Mouse (Mus musculus): Measurements from ENCODE around the gene C130050O18Rik. TPM values are rescaled to one million over a fixed set of nuclear protein-coding genes. Genes with fewer than 3 reads are reported as not detected.

The C130050O18Rik gene
- total RNA-seq, 2 experiments from 2014 or later = 0.13 to 0.35 TPM

DNA sequence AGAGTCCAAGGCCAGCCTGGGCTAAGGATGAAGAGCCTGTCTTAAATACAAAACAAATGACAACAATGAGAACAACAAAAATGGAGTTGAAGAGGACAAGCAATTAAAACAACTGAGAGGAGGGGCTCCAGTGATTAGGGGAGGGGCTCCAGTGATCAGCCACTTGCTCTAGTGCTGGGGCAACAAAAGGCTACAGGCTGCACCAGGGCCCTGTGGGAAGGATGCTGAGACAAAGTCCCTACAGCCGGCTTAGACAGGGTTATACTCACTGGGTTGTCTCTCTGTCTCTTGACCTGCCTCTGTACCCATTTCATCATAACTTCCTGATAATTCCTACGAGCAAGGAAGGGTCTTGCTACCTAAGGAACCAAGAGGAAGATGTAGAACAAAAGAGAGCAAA is 13.0 kb downstream of the C130050O18Rik start:
- DNase-seq = no peak
- intact Hi-C loops (cut with DNase I) = no loop called here

GRCm38 (mm10) chr5:139418633-139419032 is 13.6 kb downstream of the C130050O18Rik start:
- no peak for DNase-seq
- intact Hi-C loops (cut with DNase I) = no loop called here

GRCm38 (mm10) chr5:139423026-139423865 is 18.2 kb downstream of the C130050O18Rik start, which contains the start of gene Gper1:
TSS of gene Gper1 (plus strand) at chr5:139423151.
- no peak for DNase-seq
- intact Hi-C loops (cut with DNase I) = no loop called here

DNA sequence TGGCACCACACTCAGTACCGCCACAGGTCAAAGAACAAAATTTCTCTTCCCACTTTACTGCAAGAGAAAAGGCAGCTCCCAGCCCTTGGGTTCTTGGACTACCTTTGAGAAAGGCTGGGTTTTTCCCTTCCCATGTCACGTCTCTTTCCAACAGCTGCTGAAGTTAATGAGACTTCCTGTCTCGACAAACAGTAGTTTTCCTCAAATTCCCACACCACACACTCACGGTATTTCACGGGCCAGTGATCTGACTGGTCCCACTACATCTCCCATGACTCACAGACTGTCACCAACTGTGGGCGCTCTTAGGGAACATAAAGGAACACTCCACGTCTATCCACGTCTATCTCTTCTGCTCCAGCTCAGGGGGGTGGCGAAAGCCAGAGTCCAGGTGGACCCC is 20.1 kb downstream of the C130050O18Rik start:
- DNase-seq = no peak
- intact Hi-C loops (cut with DNase I) = no loop called here

DNA sequence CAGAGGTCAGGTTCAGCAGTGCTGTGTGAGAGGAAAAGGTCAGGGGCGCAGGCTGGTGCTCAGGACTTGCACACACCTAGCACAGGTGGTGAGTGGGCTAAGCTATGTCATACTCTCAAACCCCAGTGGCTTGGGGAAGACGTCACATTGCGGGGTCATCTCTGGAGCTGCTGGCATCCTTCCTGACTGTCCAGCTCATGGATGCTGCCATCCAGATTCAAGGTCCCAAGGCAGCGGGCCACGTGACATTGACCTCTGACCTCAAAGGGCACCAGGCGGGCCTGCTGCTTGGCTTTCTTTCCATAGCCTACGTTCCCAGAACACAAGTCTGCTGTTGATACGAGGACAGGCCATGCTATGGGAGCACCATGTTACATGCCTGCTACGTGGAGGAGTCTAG is 21.9 kb downstream of the C130050O18Rik start:
- DNase-seq = no peak
- intact Hi-C loops (cut with DNase I) = no loop called here

GRCm38 (mm10) chr5:139427989-139428388 is 22.9 kb downstream of the C130050O18Rik start:
- intact Hi-C loops (cut with DNase I) = no loop called here
- DNase-seq = no peak

DNA sequence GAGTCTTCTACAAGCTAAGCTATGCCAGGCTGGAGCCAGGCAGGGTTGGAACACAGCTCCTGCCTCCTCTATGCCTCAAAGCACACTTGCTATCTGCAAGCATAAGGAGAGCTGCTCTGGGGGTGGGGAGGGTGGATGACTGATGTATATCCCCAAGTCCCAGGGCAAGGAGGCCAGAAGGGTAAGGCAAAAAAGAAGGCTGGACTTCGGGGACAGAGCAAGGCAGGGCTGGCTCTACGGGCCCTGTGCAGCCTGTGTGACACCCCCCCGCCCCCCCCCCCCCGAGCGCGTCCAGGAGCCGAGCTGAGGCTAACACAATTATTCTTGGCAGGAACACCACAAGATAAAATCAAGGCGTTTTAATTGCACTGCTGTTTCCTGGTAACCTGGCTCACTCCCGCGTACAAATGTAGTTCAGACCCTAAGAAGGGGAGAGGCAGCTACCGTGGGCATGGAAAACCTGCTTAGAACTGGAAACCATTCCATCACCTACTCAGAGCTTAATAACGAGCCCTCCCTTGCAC is 24.8 kb downstream of the C130050O18Rik start:
- intact Hi-C loops (cut with DNase I) = no loop called here
- no peak for DNase-seq

GRCm38 (mm10) chr5:139432333-139432732 is 27.3 kb downstream of the C130050O18Rik start:
- no peak for DNase-seq
- intact Hi-C loops (cut with DNase I) = no loop called here

DNA sequence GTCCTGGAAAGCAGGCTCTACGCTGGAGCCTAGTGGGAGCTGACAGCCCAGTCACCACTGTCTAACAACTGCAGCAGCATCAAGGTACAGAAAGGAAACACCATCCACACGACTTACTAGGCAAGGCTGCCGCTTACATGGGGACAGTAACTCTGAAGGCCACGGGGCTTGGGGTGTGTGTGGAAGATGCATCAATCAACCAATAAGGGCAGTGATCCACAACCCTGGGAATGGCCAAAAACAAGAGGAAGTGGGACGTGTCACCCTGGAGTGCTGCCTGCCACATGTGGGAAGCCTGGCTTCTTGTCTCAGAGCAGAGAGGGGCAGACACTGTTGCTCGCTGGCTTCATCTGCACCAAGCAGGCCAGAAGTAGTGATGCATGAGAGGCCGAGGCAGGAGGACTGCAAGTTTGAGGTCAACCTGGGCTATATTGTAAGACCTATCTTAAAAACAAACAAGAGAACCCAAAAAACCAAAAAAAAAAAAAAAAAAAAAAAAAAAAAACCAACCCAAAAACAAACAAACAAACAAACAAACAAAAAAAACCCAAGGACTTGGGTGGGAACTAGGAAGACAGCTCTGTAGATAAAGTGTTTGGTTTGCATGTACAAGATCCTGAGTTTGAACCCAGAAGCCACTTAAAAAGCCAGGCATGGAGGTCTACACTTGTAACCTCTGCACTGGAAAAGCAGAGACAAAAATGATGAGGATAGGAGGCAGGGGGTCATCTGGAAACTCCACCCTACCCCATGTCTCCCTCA is 27.8 kb downstream of the C130050O18Rik start:
- DNase-seq = no peak
- intact Hi-C loops (cut with DNase I) = no loop called here

DNA sequence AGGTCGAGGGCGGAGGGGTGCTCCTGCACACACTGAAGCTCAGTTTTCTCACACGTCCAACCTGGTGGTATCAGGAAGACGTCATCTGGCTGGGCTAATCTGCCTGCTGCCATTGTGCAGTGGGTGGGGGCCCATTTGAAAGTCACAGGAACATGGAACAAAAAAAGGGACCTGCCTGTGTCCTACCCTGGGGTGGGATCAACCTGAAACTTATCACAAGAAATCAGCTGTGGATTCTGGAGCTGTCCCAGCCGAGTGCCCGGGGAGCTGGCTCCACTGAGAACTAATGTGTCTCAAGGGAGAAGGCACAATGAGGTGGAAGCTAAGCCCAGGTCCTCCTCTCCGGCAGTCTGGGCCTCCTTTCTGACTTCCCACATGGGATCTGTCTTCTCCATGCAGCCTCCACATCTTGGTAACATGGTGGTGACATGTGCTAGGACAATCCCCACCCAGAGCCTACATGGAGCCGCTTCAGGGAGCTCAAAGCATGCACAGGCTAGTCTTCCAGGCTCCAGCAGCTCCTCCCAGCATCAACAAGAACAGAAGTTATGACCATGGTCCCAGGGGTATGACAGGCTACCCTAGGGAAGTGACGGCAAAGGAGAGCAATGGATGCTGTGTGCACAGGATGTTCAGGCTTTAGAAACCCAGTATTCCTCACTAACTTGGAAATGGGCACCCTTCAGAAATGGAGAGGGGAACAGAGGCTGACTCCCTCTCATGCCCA is 28.9 kb downstream of the C130050O18Rik start:
- intact Hi-C loops (cut with DNase I) = no loop called here
- no peak for DNase-seq

DNA sequence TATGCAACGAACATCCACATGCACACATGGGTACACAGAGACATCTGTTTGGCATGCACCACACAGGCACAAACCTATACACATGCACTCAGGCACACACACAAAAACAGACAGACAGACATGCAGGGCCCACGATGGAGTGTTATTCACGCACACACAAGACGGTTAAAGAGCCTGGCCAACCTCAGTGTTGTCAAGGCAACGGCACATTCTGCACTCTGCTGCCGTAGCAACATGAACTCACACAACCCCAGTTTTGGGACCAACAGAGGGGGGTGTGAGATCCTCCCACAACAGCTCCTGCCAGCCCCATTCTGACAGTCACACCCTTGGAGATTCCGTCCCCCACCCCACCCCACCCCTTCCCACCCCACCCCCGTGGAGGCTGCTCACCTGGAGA is 29.9 kb downstream of the C130050O18Rik start:
- DNase-seq = no peak
- intact Hi-C loops (cut with DNase I) = no loop called here

DNA sequence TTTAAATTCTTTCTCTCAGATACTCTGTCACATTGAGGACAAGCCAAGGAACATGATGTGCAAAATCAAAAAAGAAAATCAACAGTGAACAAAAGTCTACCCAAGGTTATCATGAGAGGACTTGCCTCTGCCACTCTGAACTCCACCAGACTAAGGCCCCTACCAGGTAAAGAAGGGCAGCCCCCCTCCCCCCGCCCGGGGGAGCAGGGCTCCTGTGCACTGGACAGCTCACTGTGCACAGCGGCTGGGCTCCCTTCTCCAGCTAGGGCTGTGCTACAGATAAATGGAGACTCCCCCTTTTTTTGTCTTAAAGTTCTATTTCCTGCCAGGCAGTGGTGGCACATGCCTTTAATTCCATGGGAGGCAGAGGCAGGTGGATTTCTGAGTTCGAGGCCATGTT is 32.7 kb downstream of the C130050O18Rik start:
- no peak for DNase-seq
- intact Hi-C loops (cut with DNase I) = no loop called here

DNA sequence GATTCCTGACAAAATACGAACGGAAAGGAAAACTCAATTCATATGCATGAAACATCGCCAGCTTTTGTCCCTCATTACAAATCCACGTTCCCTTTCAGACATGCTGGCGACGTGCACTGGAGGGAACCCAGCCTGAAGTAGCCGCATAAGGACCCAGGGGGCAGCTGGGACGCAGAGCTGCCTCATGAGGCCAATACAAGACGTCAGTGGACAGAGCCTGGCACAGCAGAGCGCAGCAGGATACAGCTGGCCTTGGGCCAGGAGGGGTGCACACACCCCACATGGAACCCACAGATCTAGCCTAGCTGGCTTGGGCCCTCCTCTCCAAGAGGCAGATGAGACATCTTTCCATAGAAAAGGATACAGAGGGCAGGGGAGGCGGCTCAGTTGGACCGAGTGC is 33.4 kb downstream of the C130050O18Rik start:
- no peak for DNase-seq
- intact Hi-C loops (cut with DNase I) = no loop called here

DNA sequence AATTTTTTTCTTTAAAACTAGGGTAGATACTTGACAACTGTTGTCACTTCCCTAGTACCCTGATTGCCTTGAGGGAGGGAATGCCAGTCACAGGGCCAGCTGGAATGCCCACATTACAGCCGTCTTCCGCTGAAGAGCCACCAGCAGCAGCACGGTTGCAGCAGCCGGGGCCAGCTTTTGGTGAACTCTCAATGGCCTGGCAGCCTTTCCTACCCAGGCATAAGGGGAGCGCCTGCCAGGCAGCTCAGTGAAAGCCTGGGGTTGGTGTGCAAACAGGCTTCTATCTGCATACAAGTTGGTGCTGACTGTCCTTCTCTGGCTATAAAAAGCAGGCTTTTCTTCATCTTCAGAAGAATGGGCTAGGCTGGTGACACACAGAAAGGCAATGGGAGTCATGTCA is 35.4 kb downstream of the C130050O18Rik start:
- intact Hi-C loops (cut with DNase I) = loop anchor here (5.0 kb wide), 1 partner anchor 628 kb away; no protein-coding TSS in a partner anchor
- DNase-seq = no peak

GRCm38 (mm10) chr5:139440926-139441725 is 36.0 kb downstream of the C130050O18Rik start:
- intact Hi-C loops (cut with DNase I) = loop anchor here (5.0 kb wide), 1 partner anchor 629 kb away; no protein-coding TSS in a partner anchor
- no peak for DNase-seq

DNA sequence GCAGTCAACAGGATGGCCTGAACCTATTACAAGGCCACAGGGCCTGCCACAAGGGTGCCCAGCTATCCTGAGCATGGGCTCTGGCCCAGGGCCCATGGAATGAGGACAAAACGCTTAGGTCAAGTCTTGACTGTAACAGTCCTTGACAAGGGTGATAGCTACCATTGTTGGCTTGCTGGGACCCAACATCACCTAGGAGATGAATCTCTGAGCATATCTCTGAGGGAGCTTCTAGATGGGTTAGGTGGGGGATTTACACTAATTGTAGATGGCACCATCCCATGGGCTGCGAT is 36.6 kb downstream of the C130050O18Rik start:
- intact Hi-C loops (cut with DNase I) = loop anchor here (5.0 kb wide), 1 partner anchor 629 kb away; no protein-coding TSS in a partner anchor
- DNase-seq = no peak

GRCm38 (mm10) chr5:139442428-139442827 is 37.3 kb downstream of the C130050O18Rik start:
- intact Hi-C loops (cut with DNase I) = loop anchor here (5.0 kb wide), 1 partner anchor 630 kb away; no protein-coding TSS in a partner anchor
- DNase-seq = no peak

- intact Hi-C loops (cut with DNase I) = loop anchor here (5.0 kb wide), 1 partner anchor 631 kb away; no protein-coding TSS in a partner anchor
- no peak for DNase-seq
Measured at GRCm38 (mm10) chr5:139442962-139443361, 37.9 kb downstream of the C130050O18Rik start.

GRCm38 (mm10) chr5:139445258-139445657 is 40.2 kb downstream of the C130050O18Rik start:
- DNase-seq = no peak
- intact Hi-C loops (cut with DNase I) = loop anchor here (5.0 kb wide), 1 partner anchor 83 kb away; no protein-coding TSS in a partner anchor

DNA sequence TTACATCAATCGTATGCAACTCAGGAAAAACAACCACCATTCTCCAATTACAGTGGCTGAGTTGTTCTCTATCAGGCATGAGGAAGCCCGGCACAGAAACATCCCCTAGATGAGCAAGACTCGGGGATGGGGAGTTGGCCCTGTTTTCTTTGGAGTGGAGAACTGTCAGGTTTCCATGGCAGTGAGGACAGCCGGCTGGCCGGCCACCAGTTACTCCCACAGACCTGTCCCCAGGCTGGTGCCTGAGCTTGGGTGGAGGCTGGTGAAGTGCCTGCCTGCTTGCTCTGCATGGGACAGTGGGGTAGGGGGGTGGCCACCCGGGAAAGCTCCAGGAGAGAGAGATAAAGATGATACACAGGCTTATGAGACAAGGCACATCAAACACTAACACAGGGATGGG is 42.9 kb downstream of the C130050O18Rik start:
- intact Hi-C loops (cut with DNase I) = loop anchor here (5.0 kb wide), 1 partner anchor 86 kb away; no protein-coding TSS in a partner anchor
- DNase-seq = no peak

All from gastrocnemius, postnatal 36 days (tissue).